Mouse (Mus musculus) ES-Bruce4 (cell line): Measurements from ENCODE around the gene Retreg1.

Experiments
- CTCF ChIP-seq: IDR thresholded peaks from one replicate; pipeline ENCODE4 v1.8.1; 2011; ENCODE audit warnings: low read depth, low read length
- EP300 ChIP-seq: IDR thresholded peaks from 2 replicates; pipeline ENCODE4 v1.6.1; 2011; ENCODE audit warnings: low read depth, low read length; ENCODE audit not compliant: insufficient read depth
- POLR2A ChIP-seq: IDR thresholded peaks from one replicate; pipeline ENCODE4 v1.8.1; 2011; ENCODE audit warnings: low read length; ENCODE audit not compliant: insufficient read depth

DNA sequence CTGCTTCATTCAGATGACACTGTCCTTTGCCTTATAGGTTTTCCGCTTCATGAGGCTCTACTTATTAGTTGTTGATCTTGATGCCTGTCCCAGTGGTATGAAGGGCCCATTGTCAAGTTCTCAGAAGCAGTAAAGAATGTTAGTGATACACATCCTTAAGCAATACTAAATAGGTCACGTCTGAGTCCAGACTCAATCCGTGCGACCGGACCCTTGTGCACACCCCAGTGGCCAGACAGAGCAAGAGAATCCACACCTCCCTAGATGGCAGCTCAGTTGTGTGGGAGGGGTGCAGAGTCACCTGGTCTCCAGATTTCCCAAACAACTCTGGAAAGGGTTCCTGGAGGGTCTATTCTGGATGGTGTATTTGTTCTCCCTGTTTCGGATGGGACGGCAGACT is 103.5 kb downstream of the Retreg1 start:
- TF ChIP-seq CTCF (no peak), POLR2A (no peak), EP300 (no peak)
